Mouse (Mus musculus) megakaryocyte progenitor cell, adult 5-6 weeks (primary cell): ENCODE measurements around the gene Cnmd. TPM values are rescaled to one million over a fixed set of nuclear protein-coding genes. Genes with fewer than 3 reads are reported as not detected.

Experiments
- total RNA-seq, 2 experiments: library from RNA; stranded (forward) in 1 of 2; stranded (reverse) in 1 of 2; fragments of 157-497, 149-512 nt in 1 of 2; fragments of 200-1000 nt in 1 of 2; gene quantifications; 2 replicates each; pipeline versions ENCODE4 v1.2.3 to v1.2.4; 2015 to 2017

Cnmd gene
- total RNA-seq, 2 experiments from 2014 or later: 0.29 to 1.5 TPM

Other genes with a start within 250 kb of the Cnmd start
- 15.7 and 16.9 TPM in 2 replicates for gene Kbtbd7, start 235.7 kb downstream of the Cnmd start, total RNA-seq (2015)
- 14.3 and 14.9 TPM in 2 replicates for gene Kbtbd7, start 235.7 kb downstream of the Cnmd start, total RNA-seq (2017)
- gene Kbtbd6, start 210.3 kb downstream of the Cnmd start, total RNA-seq (2015): 4.7 and 5.7 TPM in 2 replicates
- 5.1 and 6.6 TPM in 2 replicates for gene Kbtbd6, start 210.3 kb downstream of the Cnmd start, total RNA-seq (2017)
- gene Elf1, start 181.0 kb downstream of the Cnmd start, total RNA-seq (2015): 96.8 and 98.3 TPM in 2 replicates
- gene Elf1, start 181.0 kb downstream of the Cnmd start, total RNA-seq (2017): 178 and 189 TPM in 2 replicates
- 33.6 and 34.2 TPM in 2 replicates for gene Wbp4, start 180.7 kb downstream of the Cnmd start, total RNA-seq (2015)
- gene Wbp4, start 180.7 kb downstream of the Cnmd start, total RNA-seq (2017): 50.2 and 84.2 TPM in 2 replicates
- gene Sugt1, start 74.5 kb downstream of the Cnmd start, total RNA-seq (2015): 103 and 124 TPM in 2 replicates
- gene Sugt1, start 74.5 kb downstream of the Cnmd start, total RNA-seq (2017): 125 and 134 TPM in 2 replicates
- gene Pcdh8, start 109.1 kb upstream of the Cnmd start, total RNA-seq (2015): not detected in 2 replicates
- not detected in 2 replicates for gene Pcdh8, start 109.1 kb upstream of the Cnmd start, total RNA-seq (2017)